Mouse (Mus musculus) lung, adult 18-20 months (tissue): ENCODE data around the gene Cct8l1.

ENCODE experiments used
- DNase-seq, 2 experiments: peaks; one replicate each; pipeline ENCODE4 v3.0.0; 2022; ENCODE audit warnings: mixed read lengths in 2 of 2

Gene Cct8l1

DNA sequence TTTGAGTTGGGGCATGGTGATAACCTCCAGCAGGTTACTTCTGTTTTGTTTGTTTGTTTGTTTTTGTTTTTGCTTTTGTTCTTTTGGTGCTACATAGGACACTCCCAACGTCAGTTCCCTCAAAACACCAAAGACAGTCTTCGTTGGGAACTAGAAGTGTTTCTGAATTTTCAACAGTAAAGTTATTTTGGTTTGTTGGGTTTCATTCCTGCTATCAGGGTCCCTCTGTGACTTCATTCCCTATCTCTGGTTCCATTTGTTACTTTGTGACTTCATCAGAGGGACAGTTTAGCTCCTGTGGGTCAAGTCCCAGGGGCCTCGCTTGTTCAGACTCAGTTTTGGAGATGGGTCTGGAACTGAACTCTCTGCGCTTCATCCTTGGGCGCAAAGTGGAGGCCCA is at the start of gene Cct8l1:
Gene Cct8l1 (plus strand): TSS at position 301 of the 400 bp plus-strand sequence.
- DNase-seq: no peak

DNA sequence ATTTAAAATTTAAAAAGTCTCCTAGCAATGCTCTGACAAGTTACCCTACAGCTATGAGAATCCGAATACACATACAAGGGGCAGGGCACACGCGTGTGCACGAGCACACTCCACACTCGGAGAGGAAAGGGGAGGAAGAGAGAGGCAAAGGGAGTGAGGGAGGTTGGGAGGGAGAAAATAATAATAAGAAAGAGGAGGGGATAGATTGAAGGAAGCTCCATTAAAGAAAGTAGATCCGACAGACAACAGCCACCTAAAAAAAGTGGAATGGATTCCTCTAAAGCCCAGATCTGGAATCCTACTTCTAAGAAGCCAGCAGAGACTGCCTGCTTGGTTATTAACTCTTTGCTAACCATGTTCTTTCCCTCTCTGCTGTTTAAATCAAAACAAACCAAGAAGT is 43.8 kb upstream of the Cct8l1 start:
- no peak for DNase-seq

DNA sequence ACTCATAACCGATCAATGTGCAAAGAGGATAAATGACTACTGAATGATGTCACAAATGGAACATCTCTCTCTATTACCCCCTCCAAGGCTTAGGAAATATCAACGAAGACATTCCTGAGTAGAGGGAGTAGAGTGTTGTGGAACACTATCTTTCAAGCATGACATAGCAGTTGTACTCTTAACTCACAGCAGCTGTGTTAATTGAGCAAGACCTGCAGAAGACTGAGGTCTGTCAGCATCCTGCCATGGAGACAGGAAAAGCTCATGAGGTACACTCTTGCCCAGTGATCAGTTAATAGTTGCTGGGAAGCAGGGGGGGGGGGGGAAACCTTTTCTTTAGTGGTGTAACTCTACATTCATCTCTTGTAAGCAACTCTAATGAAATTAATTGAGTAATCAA is 40.1 kb upstream of the Cct8l1 start:
- DNase-seq: no peak

DNA sequence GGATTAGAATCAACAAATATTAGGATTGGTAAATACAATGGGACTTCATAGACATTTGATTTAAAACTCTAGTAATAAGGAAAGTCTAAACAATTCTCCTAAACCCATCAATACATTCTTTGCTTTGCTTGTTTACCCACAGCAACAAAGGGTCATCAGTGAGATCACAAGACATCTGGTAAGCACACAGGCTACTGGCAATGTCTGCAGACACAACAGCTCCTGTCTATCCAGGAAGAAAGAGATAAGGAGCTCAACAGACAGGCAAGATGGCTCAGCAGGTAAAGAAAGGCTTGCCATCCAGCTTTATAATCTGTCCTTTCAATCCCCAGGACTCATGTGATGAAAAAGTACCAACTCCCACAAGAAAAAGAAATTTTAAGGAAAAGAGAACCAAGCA is 37.0 kb upstream of the Cct8l1 start:
- no peak for DNase-seq

DNA sequence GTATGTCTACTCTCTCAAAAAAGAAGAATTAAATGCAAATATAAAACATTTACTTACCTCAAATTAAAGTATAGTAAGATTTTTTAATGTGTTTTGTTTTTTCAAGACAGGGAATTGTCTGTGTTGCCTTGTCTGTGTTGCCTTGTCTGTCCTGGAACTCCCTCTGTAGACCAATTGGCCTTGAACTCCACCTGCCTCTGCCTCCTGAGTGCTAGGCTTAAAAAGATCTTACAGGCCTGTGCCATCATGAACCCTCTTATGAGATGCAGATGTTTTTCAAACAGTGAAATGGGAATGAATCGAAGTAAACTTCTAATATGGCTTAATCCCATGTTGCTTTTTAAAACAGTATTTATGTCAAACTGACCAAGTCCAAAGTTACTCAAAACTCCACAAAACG is 19.2 kb upstream of the Cct8l1 start:
- no peak for DNase-seq

DNA sequence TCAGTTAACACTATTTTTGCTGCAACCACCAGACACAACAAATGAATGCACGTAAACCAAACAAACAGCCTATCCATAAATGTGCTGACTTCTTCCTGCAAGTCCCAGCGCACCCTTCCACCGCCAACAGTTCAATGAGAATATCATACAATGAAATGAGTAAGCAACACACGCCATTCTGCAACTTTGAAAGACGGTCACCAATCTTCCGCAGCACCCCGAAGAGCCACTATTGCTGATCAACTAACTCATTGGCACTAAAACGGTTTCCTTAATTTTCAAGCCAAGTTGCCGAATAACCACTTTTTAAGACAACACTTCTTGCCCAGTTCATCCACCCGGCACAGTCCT is 18.5 kb upstream of the Cct8l1 start:
- no peak for DNase-seq

DNA sequence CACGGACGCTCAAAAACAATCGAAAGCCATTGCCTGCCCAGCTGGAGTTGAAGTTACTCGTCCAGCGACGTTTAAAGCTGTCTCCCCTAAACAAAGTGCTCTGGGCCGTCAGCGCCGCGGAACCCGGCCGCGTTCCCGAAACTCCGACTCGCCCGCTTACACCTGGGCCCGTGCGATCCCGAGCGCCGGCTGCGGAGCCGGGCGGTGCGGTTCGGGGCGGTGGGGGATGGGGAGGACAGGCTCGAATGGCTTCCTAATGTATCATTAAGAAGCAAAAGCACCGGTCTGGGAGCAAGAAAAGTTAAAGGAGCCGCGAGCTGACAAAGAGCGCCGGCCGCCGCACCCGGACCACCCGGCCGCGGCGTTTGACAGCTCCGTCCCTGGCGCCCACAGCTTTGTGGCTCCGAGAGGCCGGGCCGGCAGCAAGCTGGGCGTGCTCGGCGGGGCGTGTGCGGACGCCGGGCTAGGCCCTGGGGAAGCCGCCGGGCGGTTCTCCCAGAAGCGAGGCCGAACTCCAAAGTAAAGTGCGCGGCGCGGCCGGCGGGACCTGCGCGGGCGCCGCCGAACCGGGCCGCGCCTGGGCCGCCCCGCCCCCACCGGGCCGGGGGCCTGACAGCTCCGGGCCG is 18.0 kb upstream of the Cct8l1 start:
- DNase-seq: peak; percentile 56 to 59

DNA sequence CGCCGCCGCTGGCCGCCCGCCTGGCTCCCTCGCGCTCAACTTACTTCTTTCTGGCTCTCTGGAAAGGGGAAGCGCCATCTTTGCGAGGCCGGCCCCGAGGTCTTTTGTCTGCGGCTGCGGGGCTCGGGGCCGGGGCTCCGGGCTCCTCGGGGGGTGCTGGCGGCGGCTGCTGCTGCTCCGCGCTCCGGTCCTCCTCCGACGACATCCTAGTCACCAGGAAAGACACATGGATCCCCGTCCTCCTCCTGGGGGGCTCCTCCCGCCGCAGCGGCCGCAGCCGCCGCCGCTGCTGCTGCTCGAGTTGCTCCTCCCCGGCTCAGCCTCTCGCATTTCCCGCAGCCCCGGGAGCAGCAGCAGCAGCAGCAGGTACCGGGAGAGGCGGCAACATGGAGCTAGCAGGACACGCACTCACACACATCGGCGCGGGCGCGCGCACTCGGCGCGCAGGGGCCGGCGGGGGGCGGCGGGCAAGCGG is 17.5 kb upstream of the Cct8l1 start, which contains the start of gene Kmt2c:
Gene Kmt2c (minus strand): TSS at position 438 of the 475 bp plus-strand sequence.
- DNase-seq: peak; percentile 77 to 80

DNA sequence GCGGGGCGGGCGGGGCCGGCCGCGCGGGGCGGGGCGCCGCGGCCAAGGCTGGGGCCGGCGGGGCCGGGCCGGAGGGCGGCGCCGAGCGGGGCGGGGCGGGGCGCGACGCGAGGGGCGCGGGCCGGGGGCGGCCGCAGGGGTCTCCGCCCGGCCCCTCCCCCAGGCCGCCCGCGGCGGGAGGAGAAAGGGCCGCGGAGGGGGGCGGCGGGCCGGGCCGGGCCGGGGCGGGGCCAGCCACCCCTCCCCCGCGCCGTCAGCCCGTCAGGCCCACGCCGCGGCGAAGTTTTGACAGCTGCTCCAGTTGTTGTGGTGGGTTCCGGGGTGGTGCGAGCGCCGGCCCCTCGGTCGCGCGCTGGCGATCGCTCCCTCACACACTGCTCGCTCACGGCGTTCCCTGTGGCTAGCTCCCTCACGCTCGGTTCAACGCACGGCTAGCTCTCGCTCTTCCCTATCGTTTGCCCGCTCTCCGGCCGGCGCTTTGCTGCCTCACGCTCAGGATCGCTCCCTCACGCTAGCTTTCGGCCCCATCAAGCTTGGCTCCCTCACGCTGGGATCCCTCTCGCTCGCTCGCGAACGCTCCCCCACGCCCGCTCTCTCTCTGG is 16.9 kb upstream of the Cct8l1 start:
- peak; percentile 70 to 71 for DNase-seq

DNA sequence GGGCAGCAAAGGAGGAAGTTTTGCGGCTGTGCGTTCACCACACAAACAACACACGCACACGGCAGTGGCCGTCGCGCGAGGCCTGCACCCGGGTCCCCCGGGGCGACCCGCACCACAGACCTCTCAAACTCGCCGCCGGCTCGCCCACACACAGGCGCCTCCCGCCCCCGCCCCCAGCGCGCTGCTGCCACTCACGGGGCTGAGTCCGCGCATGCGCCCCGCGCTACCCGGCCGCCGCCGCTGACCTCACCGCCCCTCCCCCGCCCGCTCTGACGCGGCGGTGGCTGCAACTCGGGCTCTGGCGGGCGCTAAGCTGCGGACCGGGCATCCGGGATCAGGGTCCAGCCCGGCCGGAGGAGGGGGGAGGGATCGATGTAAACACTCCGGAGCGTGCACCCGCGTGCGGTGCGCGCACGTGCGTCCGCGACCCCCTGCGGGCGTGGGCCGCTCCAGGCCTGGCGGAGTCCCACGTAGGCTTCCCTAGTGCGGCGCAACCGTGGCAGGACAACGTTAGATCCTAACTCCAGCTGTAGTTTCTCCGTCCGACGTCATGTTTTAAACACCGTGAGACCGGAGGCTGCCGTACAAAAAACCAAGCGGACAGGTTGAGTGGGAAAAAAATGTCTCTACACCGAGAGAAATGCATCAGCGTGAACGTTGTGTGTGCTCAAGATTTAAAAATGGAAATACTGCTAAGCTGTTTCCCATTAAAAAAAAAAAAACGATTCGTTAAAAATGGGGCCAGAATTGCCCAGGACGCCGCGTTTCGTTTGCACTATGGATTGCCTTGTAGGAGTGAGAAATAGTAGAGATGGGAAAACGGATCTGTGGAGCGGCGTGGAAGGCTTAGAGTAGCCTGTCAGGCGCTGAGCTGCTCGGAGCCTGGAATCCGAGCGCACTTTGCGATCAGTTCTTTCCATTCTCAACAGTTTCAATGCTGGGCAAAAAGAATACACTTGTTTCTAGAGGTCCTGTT is 16.2 kb upstream of the Cct8l1 start:
- peak; percentile 96 for DNase-seq

DNA sequence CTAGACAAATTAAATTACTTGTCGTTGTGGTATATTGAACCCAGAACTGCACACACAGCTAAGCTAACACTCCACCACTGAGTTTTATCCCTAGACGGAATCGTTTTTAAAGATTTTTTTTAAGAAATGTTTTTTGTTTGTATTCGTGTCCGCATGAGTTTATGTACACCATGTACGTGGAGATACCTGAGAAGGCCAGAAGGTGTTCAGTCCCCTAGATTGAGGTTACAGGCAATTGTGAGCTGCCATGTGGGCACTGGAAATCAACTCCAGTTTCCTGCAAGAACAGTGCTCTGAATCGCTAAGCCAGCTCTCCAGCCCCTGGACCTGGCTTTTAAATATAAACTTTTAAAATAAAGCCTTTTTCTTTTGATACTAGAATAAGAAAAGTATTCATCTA is 15.2 kb upstream of the Cct8l1 start:
- DNase-seq: no peak

DNA sequence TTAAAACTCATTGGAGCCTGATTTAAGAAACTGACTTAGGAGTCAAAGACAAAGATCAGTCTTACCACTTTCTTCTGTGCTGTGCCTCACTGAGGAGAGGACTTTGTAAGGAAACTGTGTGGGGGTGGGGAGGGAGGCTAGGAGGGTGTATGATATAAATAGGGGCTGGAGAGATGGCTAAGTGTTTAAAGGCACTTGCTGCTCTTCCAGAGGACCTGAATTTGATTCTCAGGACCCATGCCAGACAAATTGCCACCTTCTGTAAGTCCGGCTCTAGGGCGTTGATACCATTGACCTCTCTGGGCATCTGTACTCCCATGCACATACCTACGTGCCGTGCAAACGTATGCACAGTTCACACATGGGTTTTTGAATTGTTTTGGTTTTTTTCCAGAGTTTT is 9.8 kb upstream of the Cct8l1 start:
- no peak for DNase-seq

DNA sequence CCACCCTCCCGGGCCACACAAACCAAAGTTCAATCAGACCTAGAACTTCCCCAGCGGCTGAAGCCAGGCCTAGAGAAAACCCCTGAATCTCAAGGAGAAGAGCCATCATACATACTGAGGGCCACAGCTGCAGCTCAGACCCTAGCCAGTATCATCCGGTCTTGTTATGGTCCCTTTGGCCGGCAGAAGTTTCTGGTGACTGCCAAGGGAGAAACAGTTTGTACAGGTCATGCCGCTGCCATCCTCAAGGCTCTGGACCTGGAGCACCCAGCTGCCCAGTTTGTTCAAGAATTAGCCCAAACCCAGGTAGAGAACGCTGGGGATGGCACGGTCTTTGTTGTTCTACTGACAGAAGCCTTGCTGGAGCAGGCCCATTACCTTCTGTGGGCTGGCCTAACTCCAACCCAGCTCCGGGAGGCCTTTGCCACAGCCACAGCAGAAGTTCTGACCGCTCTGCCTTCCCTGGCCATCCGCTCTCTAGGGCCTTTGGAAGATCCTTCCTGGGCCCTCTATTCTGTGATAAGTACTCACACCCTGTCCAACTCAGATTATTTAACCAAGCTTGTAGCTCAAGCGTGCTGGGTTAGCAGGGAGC is 531 bp downstream of the Cct8l1 start:
- DNase-seq: no peak

DNA sequence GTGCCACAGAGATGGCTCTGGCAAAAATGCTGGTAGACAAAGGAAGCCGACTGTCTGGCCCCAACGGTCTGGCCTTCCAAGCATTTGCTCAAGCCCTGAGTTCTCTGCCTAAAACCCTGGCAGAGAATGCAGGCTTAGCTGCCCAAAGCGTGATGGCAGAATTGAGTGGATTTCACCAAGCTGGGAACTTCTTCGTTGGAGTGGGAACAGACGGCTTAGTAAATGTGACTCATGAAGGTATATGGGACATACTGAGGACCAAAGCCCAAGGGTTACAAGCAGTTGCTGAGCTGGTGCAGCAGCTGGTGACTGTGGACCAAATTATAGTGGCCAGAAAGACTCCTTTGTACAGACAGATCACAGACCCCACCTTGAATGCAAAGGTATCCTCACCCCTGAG is 1.7 kb downstream of the Cct8l1 start:
- no peak for DNase-seq

DNA sequence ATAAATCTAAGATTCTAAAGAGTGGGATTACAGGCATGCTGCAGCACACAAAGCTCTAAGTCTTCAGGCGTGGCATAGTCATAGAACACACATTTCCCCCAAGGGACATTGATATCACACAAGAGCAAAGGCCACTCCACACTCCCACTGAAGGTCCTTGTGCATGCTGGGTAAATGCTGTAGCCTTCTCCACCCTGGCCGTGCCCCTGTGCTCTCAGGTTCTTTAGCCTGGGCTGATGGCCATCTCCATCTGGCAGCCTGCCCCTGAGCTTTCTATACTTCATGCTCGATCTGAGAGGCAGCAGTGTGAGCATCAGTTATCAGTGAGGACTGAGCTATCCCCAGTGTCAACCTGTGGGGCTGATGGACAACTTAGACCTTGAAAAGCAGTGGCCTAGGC is 4.0 kb downstream of the Cct8l1 start:
- DNase-seq: no peak

DNA sequence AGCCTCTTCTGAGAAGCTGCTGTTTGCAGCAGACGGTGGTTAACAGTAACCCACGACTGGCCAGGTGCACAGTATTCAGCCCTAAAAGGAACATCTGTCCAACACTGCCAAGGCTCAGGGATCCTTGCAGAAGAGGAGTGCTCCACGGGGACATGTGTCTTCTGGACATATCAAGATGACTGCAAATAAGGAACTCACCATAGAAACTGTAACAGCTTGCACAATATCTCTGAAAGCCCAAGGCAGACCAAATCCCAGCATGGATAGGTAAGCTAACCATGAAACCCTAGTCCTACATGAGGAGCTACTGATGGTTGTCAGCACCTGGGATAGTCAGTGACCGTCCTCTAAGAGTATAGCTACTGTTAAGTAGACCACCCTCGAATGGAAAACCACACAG is 5.6 kb downstream of the Cct8l1 start:
- DNase-seq: no peak

DNA sequence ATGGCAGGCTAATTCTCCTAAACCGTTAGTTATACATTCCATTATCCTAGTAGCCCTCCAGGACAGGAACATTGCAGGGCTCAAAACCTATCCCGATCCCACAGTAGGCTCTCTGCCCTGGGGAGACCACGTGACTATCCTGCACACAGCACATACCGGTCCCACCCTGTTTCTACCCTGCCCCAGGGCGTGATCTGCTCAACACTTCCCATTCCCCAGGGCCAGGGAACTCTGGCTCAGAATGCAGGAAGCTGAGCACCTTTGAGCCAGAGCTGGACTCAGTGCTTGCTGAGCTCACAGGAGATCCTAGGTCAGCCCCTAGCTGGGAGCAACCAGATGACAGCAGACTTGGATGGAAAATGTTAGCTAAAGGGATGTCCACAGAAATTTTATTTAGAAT is 10.2 kb downstream of the Cct8l1 start:
- peak; percentile 56 to 59 for DNase-seq

DNA sequence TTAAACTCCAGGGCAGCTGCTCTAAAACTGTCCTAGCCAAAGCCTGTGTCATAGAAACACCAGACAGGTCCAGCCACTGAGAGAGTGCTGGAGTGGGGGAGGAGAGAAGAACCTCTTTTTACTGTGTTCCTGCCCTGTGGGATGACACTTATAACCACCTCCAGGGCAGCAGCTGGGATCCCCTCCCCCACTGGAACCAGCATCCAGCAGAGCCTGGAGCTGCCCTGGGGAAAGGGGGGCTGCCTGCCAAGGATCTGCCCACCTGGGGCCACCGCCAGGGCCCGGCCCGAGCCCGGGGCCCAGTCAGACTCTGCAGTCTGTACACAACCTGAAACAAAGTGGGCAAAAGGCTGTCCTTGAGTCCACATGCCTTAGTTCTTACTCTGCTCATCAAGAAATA is 11.1 kb downstream of the Cct8l1 start:
- peak in 1 of 2 experiments; percentile 7 for DNase-seq

DNA sequence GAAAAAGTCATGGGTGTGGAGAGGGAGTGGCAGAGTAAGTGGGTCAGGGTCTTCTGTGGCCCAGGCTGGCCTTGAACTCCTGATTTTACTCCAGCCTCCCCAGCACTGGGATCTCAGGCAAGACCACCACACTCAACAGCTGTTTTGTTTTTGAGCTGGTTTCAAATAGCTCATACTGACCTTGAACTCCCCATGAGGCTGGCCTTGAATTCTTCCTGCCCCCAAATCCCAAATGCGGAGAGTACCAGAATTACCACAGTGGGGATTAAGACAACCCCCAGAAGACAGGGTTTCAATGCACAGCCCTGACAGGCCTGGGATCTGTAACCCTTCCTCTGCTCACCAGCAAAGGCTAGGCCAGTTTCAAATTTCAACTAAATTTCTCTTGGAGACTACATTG is 12.1 kb downstream of the Cct8l1 start:
- no peak for DNase-seq

DNA sequence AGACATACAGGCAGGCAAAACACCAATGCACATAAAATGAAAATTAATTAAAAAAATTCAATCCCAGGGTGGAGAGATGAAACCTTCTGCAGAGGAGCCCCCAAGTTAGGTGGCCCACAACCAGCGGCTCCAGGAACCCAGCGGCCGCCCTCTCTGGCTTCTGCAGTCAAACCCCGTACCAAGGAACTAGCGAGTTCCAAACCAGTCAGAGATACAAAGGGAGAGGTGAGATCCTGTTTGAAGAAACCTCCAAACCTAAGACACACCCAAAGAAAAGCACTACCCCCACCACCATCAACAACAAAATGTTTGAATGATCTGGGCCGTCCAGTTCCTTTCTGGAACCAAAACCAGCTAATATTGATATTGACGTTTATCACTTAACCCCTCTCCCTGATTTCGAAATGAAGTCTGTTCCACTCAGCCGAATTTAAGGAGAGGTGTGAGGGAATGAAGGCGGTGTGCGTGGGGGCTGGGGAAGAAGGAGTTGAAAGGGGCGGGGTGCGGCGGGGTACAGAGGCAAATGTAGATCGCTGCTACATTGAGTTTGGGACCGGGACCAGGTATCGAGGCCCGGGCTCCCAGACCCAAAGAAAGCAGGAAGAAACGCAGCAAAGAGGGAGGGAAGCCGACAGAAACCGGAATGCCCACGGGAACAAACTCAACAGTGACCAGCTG is 13.1 kb downstream of the Cct8l1 start:
- DNase-seq: no peak

DNA sequence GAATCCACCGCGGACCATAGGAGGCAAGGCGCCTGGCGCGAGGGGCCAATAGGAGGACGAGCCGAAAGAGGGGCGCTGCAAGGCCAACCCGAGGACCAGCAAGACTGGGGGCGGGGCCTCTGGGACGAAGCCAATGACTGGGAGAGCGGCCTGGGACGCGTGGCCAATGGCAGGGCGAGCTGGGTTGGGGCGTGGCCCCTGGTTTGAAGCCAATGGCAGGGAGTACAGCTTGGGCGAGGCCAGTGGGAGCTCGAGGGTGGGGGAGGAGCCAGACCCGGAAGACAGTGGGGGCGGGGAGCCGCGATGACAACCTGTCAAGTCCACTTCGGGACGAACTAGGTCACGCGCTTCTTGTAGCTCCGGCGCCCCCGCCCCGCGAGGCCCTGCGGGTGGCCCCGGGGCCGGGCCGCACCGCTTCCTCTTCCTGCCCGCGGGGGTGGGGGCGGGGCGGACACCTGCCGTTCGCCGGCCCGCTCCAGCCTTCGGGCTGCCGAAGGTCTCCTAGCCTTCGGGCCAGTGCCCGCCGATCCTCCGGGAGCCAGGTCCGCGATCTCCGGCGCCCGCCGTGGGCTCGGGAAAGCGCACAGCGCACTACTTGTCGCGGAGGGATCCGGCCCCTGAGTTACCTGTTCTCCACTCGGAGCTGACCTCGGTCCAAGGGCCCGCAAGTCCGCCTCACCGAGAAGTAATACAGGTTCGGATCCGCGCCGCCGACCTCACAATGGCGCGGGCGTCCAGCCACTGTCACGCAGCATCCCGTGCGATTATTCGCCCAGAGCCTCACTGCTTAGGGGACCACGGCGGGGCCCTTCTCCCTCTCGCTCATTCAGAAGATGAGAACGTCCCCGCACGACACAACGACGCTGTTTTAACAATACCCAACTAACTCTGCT is 13.9 kb downstream of the Cct8l1 start:
- DNase-seq: peak; percentile 100

DNA sequence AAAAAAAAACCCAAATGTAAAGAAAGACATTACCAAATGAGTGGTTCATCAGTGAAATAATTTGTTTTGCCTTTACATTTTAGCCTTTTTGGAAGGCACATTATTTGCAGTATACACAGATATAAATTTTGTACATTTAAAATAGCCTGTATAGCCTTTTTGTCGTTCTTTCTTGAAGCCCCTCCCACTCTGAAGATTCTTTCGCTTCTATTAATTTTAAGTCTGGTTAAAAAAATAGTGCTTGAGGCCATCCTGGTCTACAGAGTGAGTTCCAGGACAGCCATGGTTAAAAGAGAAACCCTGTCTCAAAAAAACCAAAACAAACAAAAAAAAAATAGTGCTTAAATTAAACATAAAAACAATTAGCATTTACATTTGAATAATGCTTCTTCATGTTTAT is 14.8 kb downstream of the Cct8l1 start:
- DNase-seq: no peak
